Mouse (Mus musculus) heart, postnatal 25 days (tissue): ENCODE measurements at regions not wholly inside any gene's neighbourhood (a gene's known extent, or its start where the extent isn't known, plus 50 kb on each side); places are given as distances from the start of the nearest gene placed in this dataset.
"Not testable (repeated sequence)": the region's sequence is repeated elsewhere in the genome, so short reads cannot be mapped to it uniquely, and the experiment has no call there.

Experiments
- DNase-seq: peaks from one replicate; pipeline ENCODE4 v3.0.0; 2022; ENCODE audit warnings: low spot score
- intact Hi-C: fragments of 180-260 bp; cut with DNase I; formaldehyde crosslinking; loops from one replicate; pipeline ENCODE4 v1.15.1; 2025

DNA sequence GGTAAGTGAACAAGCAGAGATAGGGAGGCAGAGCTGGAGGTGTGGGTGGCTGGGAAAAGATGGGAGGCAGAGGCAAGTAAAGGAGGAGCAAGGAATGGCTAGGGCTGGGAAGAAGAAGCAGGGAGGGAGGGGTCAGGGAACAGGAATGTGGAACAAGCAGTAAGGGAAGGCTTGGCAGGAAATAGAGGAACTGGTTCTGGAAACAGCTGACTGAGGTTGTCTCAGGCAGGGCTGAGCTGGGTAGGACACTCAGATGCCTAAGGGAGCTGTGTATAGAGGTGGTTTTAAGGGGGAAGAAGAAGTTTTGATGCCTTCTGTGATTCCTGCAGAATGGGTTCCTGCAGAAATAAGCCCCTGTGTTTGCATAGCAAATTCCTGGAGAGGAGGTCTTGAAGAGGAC is 92.7 kb downstream of the Nucb2 start:
- no peak for DNase-seq

DNA sequence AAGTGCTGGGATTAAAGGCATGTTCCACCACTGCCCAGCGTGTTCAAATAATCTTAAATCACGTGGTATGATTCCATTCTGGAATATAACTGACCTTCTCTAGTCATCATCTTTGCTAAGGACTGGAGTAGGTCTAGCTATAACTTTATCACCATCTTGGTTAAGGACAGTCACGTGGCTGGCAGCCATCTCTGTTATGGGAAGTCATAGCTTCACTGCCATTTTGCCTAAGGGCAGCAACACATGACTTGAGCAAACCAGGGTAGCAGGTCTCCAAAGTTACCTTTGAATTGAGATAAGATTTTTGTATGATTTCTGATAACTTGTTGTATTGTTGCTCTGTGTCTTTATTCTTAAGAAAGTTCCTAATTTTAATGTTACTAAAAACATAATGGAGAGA is 96.2 kb downstream of the Nucb2 start:
- intact Hi-C loops, result no loop called here
- DNase-seq, result no peak

More for the DNA sequence above, 92.7 kb downstream of the Nucb2 start:
- intact Hi-C loops, result no loop called here

DNA sequence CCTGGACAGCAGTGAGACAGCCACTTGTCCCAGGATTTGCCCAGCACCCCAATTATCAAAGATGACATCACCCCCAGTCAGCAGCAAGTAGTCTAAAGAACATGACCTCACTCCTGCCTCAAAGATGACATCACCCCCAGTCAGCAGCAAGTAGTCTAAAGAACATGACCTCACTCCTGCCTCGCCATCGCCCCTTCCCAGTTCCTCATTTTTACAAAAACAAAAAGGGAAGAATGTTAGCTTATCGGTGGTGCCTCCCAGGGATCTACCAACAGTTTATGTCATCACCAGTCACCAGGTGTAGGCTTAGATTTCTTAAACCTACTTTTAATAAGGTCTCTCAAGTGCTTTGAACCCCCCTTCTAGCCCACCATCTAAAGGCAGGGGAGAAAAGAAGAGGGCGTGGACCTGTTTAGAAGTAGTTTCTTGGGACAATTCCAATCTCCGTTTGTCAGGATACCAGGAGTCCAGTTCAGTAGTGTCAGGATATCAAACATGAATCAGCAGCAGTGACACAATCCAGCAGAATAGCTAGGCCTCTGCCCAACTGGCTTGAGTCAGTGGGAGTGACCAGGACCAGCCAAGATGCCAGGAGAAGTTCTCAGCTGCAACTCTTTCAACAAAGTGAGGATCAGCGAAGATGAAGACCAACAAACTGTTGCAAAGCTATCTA is 99.1 kb downstream of the Nucb2 start:
- intact Hi-C loops, result no loop called here
- no peak for DNase-seq

DNA sequence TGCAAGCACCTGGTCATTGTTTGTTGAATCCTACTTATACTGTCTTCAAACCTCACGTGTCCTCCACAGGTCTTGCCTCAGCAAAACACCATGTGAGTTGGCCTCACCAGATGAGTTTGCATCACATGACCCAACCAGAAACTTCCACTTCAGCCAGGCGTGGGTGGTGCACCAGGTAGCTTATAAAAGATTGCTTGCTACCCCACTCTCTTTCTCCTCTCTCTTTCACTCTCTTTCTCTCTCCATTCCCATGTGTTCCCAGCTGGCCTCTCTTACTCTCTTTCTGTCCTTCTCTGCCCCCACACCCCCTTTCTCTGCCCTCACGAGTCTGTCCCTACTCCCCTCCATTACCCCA is 99.6 kb downstream of the Nucb2 start:
- no peak for DNase-seq
- intact Hi-C loops, result no loop called here

DNA sequence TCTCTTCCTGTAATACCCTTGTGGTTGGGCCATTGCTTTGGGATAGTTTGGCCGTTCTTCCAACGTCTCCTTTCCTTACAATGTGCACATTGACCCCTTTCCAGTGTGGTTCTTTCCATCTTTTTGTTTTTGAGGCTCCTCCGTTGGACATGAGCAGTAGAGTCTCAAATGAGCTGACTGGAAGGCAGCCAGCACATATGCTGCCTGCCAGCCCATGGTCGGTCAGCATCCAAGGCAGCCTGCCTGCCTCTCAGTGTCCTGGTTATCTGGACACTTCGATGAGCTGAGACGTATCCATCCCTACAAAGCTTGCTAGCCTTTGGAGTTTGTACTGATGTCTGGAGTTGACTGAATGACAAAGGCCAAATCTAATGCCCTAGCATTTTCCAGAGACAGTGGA is 102.1 kb downstream of the Nucb2 start:
- intact Hi-C loops, result loop anchor here (5.0 kb wide), 1 partner anchor 269 kb away; no protein-coding TSS in a partner anchor
- DNase-seq, result no peak

DNA sequence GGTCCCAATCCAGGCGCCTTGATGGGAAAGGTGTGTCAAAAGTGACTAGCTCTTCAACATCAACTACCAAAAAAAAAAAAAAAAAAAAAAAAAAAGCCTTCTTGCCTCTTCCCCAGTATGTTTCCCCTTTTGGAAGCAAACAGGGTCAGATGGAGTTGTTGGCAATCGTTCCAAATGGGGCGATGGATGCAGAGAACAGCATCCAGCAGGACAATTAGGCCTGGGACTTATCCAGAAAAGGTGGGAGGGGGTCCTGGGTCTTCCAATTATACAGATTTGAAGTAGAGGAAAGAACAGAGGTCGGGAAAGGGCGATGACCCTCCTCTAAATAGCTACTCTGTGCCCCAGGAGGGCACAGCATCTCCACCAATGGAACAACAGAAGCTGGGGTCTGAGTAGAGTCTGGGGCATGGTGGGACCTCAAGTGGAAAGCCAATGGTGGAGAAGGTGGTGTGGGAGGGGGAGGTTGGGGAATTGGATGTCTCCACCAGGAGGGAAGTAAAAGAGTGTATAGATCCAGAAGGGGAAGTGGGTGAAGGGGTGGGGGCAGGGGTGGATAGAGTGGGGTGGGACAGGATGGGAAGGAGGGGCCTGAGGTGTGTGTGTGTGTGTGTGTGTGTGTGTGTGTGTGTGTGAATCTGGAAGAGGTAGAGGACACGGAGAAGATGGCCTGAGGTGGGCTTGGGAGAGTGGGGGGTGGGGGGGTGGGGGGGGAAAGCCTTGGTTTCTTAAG is 102.7 kb downstream of the Nucb2 start:
- intact Hi-C loops, result loop anchor here (5.0 kb wide), 1 partner anchor 270 kb away; no protein-coding TSS in a partner anchor
- DNase-seq, result no peak

DNA sequence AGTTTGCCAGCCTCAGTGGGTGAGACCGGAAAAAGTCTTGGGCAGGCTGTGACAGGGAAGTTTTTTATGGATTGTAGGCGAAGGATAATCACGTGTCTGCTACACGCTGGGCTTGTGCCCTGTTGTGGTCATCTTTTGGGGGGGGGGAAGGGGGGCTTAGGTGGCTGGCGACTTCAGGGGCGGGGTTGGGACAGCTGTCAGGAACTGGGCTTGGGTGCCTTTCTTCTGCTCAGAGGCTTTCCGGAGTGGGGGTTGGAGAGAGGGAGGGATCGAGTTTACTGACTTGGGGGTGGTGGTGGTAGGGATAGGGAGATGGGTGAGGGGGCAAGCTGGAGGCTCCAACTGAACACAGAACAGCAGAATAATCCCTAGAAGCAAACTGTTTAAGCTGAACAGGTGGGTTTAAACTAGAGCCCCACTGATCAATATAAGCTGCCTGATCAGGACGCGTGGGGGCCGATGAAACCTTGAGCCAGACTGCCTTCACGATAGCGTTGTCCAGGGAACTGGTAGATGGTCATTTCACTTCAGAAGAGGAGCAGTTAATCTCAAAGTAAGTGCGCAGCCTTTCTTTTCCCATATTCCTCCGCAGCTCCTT is 103.6 kb downstream of the Nucb2 start:
- DNase-seq, result no peak
- intact Hi-C loops, result loop anchor here (1.0 to 5.0 kb wide), 3 partner anchors 76 to 270 kb away; no protein-coding TSS in a partner anchor

DNA sequence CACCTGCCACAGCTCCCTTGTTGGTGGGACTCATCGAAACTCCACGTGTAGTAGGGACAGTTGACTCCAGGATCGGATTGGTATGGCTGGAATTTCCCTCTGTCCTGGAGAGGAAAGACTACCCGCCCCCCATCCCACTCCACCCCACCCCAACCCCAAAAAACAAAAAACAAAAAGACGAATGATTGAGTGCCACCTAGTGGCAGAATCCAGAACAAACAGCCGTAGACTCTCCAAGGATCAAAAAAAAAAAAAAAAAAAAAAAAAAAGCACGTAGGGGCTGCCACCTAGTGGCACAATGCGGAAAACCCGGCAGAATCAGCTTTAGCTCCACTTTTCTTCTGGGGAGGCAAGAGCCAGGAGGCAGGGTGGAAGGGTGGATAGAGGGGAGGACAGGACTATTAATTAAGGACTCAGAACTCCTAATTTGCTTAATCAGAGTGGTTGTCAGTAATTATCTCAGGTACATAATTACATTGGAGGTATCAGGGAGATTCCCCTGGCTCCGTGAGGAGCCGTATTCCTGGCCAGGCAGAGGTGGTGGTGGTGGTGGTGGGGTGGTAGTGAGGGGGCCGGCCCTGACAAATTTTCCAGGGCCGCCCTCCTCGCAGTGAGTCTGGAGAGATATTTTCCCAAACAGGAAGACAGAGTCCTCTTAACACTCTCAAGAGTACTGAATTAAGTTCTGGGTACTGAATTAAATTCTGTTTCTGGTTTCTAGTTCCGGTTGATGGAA is 104.3 kb downstream of the Nucb2 start:
- intact Hi-C loops, result loop anchor here (1.0 to 5.0 kb wide), 3 partner anchors 77 to 271 kb away; no protein-coding TSS in a partner anchor

DNA sequence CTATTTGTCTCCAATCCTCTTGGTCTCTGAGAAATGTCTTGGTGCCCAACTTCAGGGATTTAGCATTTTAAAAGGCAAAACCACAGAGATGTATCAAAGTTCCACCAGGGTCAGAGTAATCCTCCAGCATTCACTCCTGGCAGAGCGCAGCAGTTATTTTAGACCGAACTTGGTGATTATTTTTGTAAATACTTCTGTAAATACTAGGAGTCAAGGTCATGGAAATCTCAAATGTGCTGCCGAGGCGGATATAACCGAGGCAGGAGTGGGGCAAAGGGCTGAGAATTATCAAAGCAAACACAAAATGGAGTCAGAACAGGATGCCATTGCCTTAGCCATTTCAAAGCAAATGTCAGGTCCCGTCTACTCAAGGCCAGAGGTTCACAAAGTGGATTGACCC is 105.2 kb downstream of the Nucb2 start:
- no peak for DNase-seq
- intact Hi-C loops, result loop anchor here (5.0 kb wide), 1 partner anchor 272 kb away; no protein-coding TSS in a partner anchor

More for the DNA sequence above, 104.3 kb downstream of the Nucb2 start:
- DNase-seq, result no peak

DNA sequence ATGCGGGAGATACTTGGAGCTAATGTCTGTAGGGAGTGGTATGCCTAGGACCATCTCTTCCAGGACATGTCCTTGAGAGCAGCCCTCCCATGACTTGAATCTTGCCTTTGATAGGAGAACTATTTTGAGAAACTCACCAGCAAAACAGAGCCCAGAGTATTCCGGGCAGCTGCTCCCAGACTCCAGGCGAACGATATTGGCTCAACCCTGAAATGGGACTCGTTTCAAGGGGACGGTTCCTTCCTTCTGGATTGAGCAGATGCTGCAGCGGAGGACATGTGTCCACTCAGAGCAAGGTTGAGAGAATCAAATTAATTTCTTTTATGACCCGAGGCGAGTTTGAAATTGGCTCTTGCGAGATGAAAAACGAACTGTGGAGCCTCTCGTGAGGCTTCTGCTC is 105.7 kb downstream of the Nucb2 start:
- intact Hi-C loops, result loop anchor here (5.0 to 10.0 kb wide), 2 partner anchors 273 to 365 kb away; no protein-coding TSS in a partner anchor
- no peak for DNase-seq

DNA sequence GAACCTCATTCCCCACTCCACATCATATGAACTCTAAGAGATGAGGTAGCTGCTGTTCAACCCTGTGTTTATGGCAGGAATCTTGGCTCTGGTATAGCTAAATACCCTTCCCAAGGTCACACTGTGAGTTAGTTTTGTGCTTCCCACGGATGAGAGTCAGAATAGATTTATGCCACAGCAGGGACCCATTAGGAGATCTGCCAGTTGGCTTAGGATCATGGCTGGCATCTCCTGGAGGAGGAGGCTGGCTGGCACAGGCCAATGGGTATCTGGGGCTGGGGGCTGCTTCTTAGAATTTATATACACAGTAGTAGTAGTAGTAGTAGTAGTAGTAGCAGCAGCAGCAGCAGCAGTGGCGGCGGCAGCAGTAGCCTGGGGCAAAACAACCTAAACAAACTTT is 111.8 kb downstream of the Nucb2 start:
- intact Hi-C loops, result loop anchor here (10.0 kb wide), 1 partner anchor 371 kb away; no protein-coding TSS in a partner anchor
- no peak for DNase-seq

DNA sequence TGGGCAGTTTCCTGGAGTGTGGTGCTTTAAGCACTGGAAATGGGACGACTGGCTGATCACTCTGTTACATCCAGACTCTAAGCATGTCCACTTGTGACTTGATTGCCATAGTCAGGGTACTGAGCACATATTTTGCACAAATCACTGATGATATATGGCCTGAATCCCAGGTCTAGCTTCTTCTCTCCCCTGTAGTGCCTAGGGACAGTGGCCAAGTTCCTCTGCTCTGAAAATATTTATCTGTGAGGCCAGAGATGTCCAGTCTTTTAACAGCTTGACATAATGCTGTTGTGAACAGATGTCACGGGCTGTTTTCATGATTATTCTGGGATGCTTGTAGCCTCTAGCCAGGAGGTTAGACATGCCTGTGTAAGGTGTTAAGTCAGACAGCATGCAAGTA is 115.5 kb downstream of the Nucb2 start:
- DNase-seq, result no peak
- intact Hi-C loops, result loop anchor here (10.0 kb wide), 1 partner anchor 375 kb away; no protein-coding TSS in a partner anchor

DNA sequence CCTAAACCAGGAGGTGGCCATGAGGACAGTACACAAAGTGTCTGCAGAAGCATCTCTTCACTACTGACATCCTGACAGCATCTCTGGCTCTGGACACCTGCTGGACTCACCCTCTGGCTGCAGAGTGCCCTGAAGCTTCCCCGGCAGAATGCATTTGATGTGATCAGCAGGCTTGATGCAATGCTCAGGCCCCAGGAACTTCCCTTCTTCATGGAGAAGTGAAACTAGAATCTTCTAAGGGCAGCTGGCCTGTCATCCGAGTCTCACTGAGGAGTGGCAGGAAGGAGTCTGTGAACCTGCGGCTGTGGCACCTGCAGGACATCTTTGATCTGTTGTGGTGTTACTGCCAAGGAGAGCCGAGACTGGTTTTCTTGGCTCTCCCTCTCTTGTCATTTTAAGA is 116.2 kb downstream of the Nucb2 start:
- intact Hi-C loops, result no loop called here
- DNase-seq, result no peak

DNA sequence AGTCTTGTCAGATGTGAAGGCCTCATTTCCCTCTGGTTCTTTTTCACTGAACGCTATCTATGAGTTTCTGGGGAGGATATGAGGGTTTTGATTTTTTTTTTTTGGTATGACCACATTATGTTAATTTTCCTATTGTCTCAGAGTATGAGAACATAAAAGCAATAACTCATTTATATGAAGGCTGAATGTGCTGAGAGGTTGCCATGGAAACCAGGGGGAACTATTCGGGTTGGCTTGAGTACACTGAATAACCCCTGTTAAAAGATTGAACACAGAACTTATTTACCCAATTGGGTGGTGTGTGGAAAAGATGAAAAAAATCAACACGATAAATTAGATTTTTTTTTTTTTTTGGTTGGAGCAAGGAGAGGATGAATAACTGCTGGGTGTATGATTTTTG is 129.0 kb downstream of the Nucb2 start:
- intact Hi-C loops, result no loop called here
- no peak for DNase-seq

DNA sequence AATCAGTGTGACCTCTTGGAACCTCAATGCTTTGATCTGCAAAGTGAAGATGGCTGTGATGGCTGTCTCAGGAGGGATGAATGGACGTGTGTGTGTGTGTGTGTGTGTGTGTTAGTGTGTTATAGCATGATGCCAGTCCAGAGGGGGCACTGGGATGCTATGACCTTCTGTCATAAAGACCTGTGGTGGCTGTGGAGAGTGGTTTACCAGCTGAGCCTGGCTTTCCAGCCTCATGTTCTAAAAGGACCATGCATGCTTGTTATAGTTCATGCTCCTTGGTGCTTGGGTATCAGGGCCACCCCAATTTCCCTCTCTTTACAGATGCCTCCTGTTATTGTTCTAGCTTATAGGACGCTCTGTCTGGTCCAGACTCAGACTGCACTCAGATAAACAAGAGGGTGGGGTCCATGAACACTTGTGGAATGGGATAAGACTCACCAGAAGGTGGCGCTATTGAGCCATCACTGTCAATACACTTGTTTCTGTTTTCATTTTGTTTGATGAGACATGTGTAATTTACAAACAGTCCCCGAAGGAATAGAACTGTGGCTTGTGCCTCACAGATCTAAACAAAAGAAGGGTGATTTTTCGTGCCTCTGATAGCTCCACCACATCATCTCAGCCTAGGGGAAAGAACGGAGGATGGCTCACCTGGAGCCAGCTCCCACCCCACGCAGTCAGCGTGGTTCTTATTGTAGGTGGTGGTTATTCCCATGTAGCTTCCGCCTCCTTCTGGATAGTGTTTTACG is 140.9 kb downstream of the Nucb2 start:
- DNase-seq, result no peak

DNA sequence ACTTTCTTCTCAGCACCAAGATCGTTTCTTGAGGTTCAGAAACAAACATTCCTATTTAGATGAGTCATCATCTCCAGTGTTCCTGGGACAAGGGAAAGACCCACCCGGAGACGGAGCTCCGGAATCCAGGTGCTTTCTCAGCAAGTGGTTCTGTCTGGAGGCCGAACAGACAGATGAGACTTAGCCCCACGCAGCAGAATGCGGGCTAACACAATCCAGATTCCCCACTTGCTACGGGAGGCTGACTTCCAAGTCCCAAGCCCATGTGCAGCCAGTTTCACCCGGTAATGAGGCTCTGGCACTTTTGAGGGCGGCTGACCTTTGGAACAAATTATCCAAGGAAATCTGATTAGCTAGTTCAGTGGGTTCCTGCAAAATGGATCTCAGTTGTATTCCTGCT is 150.3 kb downstream of the Nucb2 start:
- no peak for DNase-seq
- intact Hi-C loops, result no loop called here

More for the DNA sequence above, 140.9 kb downstream of the Nucb2 start:
- intact Hi-C loops, result loop anchor here (1.0 to 10.0 kb wide), 4 partner anchors 729 to 1457 kb away; no protein-coding TSS in a partner anchor

DNA sequence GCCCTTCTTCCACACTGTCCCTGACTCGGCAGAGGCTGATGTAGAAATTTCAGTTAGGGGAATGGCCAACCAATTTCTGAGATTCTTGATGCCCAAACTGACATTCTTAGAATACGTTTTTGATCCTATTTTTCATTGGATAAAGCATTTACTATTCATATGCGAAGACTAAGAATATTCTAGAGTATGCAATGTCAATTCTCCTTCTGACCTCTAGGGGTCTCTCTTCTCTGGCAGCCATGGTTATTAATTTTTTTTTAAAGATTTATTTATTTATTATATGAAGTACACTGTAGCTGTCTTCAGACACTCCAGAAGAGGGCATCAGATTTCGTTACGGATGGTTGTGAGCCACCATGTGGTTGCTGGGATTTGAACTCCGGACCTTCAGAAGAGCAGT is 152.9 kb downstream of the Nucb2 start:
- intact Hi-C loops, DNase-seq: not testable (repeated sequence)

DNA sequence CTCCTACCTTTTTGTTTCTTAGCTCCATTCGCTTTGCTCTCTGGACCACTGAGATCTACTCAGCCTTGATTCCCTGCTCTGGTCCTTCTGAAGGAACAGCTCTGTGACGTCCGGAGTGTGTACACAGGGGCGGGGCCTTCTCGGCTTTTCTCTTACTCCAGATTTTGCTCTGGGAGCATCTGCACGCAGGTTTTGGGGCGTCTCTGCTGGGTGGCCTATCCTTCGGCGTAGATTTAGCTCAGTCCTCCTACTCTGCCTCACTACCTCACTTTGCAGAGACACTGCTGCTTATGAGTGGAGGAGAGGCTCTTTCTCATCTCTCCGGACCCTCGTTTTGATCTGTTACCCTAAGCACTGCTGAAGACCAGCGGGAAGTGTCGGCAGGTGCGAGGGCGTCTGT is 161.4 kb downstream of the Nucb2 start:
- no peak for DNase-seq
- intact Hi-C loops, result no loop called here
